Mouse (Mus musculus) myocyte (in vitro differentiated cells): ENCODE data around the gene Fhit.

ENCODE experiments used
- POLR2A ChIP-seq: IDR thresholded peaks from one replicate; pipeline ENCODE4 v1.6.1; 2011; ENCODE audit warnings: low read depth, mild to moderate bottlenecking, control low read depth, moderate library complexity; ENCODE audit not compliant: insufficient read length
- USF1 ChIP-seq: IDR thresholded peaks from one replicate; pipeline ENCODE4 v1.6.1; 2011; ENCODE audit warnings: low read depth, mild to moderate bottlenecking, control low read depth, moderate library complexity

- no peak for TF ChIP-seq POLR2A
- no peak for TF ChIP-seq USF1
Observed at GRCm38 (mm10) chr14:10022304-10022703, 1139.5 kb downstream of the Fhit start.
